Comparison of ENCODE assay signal across 8 mouse cellular contexts in the genomic region with DNA sequence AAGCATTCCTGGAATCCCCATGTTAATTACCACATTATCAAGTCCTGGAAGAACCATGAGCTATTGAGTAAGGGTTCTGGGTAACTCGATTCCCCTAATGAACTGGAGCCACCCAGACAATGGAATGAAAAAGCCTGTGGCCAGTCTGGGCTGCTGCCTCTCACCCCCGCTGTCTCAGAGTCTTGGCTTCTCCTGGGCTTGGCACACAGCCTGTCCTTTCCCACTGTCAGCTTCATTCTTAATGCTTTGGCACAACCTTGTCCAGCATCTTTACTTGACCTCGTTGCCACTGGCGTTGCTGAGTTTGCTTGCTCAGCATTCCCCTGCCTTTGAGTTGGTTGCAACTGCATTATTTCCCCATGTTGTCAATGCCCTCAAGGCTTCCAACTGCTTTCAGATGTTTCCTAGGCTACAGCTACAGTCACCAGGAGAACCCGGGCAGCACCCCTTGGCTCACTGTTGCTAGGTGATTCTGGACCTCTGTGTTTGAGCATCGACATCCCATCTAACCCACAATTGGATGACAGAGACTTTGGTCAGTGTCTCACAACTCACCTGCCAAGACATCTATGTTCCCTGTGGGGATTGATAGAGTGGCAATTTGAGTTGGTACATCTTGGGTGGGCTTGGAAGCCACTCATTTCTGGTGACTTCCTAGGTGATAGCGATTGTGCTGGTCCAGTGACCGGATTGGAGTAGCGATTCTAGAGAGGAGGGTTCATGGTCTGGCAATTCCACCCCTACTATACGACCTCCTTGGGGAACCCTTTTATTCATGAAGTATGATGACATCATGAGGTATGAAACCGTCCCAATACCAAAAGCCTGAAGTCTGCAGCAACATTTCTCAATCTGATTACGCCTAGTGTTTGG.
DNase-seq lines count a peak whose midpoint lies in the region; ATAC-seq lines count a peak whose summit lies in the region.
"Had no signal": no experiment of that assay in that cellular context is flagged by ENCODE, and none has a peak within 500 bp of the region (broad histone marks: within the 10 kb centered on the region; RNA-seq: fewer than 3 reads in every experiment).

No protein-coding gene starts in this region.

- intact Hi-C loops in heart, postnatal 14 days (cut with DNase I): no loop called here

- peak; percentile 8 for DNase-seq in ovary, postnatal 36 days (ENCODE audit: low spot score)
- DNase-seq in ovary, adult 18-20 months (ENCODE audit: low spot score): no peak
- DNase-seq in cerebellum, postnatal 4 days (ENCODE audit: low spot score in 2 of 2): peak; percentile 37 to 69
- peak; percentile 50 to 54 for DNase-seq in heart, postnatal 14 days
- DNase-seq in urinary bladder, postnatal 25 days (ENCODE audit: low spot score): no peak
- DNase-seq in thymus, postnatal 4 days: no peak
- DNase-seq: liver, embryonic 13.5 days had no signal

- no peak overlapping the region for H3K9ac ChIP-seq in neural tube, embryonic 15.5 days (replicated peaks)
- H3K9ac ChIP-seq: liver, embryonic 13.5 days had no signal

- H3K36me3 ChIP-seq in neural tube, embryonic 15.5 days: no peaks in the 10 kb centered on the region
- H3K36me3 ChIP-seq: liver, embryonic 13.5 days had no signal

- ATAC-seq in neural tube, embryonic 15.5 days (ENCODE audit: low FRiP score): peak; percentile 80

- H3K27me3 ChIP-seq in neural tube, embryonic 15.5 days (replicated peaks): no peaks in the 10 kb centered on the region
- H3K27me3 ChIP-seq: liver, embryonic 13.5 days had no signal

- H3K4me1 ChIP-seq in neural tube, embryonic 15.5 days: peaks cover 5% of the 10 kb centered on the region
- H3K4me1 ChIP-seq: liver, embryonic 13.5 days had no signal

- 70% methylated on average over 12 of the region's 12 CpGs for WGBS in neural tube, embryonic 15.5 days

- no peak overlapping the region for H3K4me3 ChIP-seq in neural tube, embryonic 15.5 days (replicated peaks)
- H3K4me3 ChIP-seq: liver, embryonic 13.5 days had no signal

- no peak overlapping the region for H3K27ac ChIP-seq in neural tube, embryonic 15.5 days (replicated peaks)
- H3K27ac ChIP-seq: liver, embryonic 13.5 days had no signal

- H3K9me3 ChIP-seq in neural tube, embryonic 15.5 days (replicated peaks): no peaks in the 10 kb centered on the region
- H3K9me3 ChIP-seq: liver, embryonic 13.5 days had no signal

- no peak overlapping the region for H3K4me2 ChIP-seq in neural tube, embryonic 15.5 days
- H3K4me2 ChIP-seq: liver, embryonic 13.5 days had no signal

Comparison
In these comparisons a context has a peak if more than half of its experiments do, and no peak if none do; other contexts are left out.
1. DNase-seq: peak in ovary, postnatal 36 days (single experiment), cerebellum, postnatal 4 days (2 of 2) and heart, postnatal 14 days (2 of 2); none in ovary, adult 18-20 months (single experiment), urinary bladder, postnatal 25 days (single experiment) and thymus, postnatal 4 days (single experiment).